Comparison of ENCODE assay signal across 16 mouse cellular contexts in genomic region chr16:73821387-73822338, GRCm38 (mm10).
DNase-seq lines count a peak whose midpoint lies in the region; ATAC-seq lines count a peak whose summit lies in the region.
"Had no signal": no experiment of that assay in that cellular context is flagged by ENCODE, and none has a peak within 500 bp of the region (broad histone marks: within the 10 kb centered on the region; RNA-seq: fewer than 3 reads in every experiment).

No protein-coding gene starts in this region.

- peak overlapping the region; percentile 32; the same call in 1 of the 2 replicates for H3K27ac ChIP-seq in heart, embryonic 13.5 days (replicated peaks)
- H3K27ac ChIP-seq in intestine, embryonic 16.5 days (ENCODE audit: low read length): no peak overlapping the region
- H3K27ac ChIP-seq in midbrain, embryonic 14.5 days (replicated peaks; ENCODE audit: low read depth, low read length): no peak overlapping the region
- H3K27ac ChIP-seq: embryonic facial prominence, embryonic 13.5 days; forebrain, embryonic 13.5 days; macrophage; neural tube, embryonic 13.5 days had no signal

- 22% methylated on average over 10 of the region's 10 CpGs for WGBS in heart, embryonic 13.5 days
- 46% methylated on average over 10 of the region's 10 CpGs for WGBS in intestine, embryonic 16.5 days
- WGBS in midbrain, embryonic 14.5 days: 81% methylated on average over 10 of the region's 10 CpGs

- no peaks in the 10 kb centered on the region for H3K9me3 ChIP-seq in heart, embryonic 13.5 days
- H3K9me3 ChIP-seq in intestine, embryonic 16.5 days (ENCODE audit: control insufficient read depth, low read length): no peaks in the 10 kb centered on the region
- no peaks in the 10 kb centered on the region for H3K9me3 ChIP-seq in midbrain, embryonic 14.5 days (ENCODE audit: control insufficient read depth, low read length)
- H3K9me3 ChIP-seq: embryonic facial prominence, embryonic 13.5 days; forebrain, embryonic 13.5 days; neural tube, embryonic 13.5 days had no signal

- no peaks in the 10 kb centered on the region for H3K36me3 ChIP-seq in heart, embryonic 13.5 days
- H3K36me3 ChIP-seq in intestine, embryonic 16.5 days (ENCODE audit: control insufficient read depth, insufficient read depth, low read length): no peaks in the 10 kb centered on the region
- no peaks in the 10 kb centered on the region for H3K36me3 ChIP-seq in midbrain, embryonic 14.5 days (ENCODE audit: control insufficient read depth, insufficient read depth, low read length)
- H3K36me3 ChIP-seq: embryonic facial prominence, embryonic 13.5 days; neural tube, embryonic 13.5 days had no signal

- H3K4me3 ChIP-seq in heart, embryonic 13.5 days: no peak overlapping the region
- no peak overlapping the region for H3K4me3 ChIP-seq in intestine, embryonic 16.5 days (ENCODE audit: low read length)
- no peak overlapping the region for H3K4me3 ChIP-seq in midbrain, embryonic 14.5 days (replicated peaks; ENCODE audit: low read depth, low read length)
- H3K4me3 ChIP-seq: embryonic facial prominence, embryonic 13.5 days; forebrain, embryonic 13.5 days; neural tube, embryonic 13.5 days had no signal

- DNase-seq in heart, adult 18-20 months: no peak
- peak; percentile 61 for DNase-seq in c-Kit-negative CD71-positive TER-119-positive erythroid progenitor cells, embryonic 14.5 days (ENCODE audit: low read depth, low spot score)
- DNase-seq in lung, postnatal 14 days: no peak
- no peak for DNase-seq in urinary bladder, adult 18-20 months (ENCODE audit: low spot score in 2 of 2)
- DNase-seq in midbrain, embryonic 14.5 days: no peak
- DNase-seq: cerebellum, adult 9-11 months; heart, postnatal 36 days; kidney, adult 11 months; thymus, adult 18-20 months had no signal

- peaks cover 14% of the 10 kb centered on the region for H3K4me1 ChIP-seq in heart, embryonic 13.5 days
- H3K4me1 ChIP-seq in intestine, embryonic 16.5 days (ENCODE audit: control insufficient read depth, insufficient read depth, low read length): no peaks in the 10 kb centered on the region
- H3K4me1 ChIP-seq in midbrain, embryonic 14.5 days (ENCODE audit: control insufficient read depth, insufficient read depth, low read length): no peaks in the 10 kb centered on the region
- H3K4me1 ChIP-seq: embryonic facial prominence, embryonic 13.5 days; forebrain, embryonic 13.5 days; neural tube, embryonic 13.5 days had no signal

- peak overlapping the region; percentile 30 for H3K4me2 ChIP-seq in heart, embryonic 13.5 days
- no peak overlapping the region for H3K4me2 ChIP-seq in intestine, embryonic 16.5 days (ENCODE audit: low read depth, low read length)
- H3K4me2 ChIP-seq in midbrain, embryonic 14.5 days (ENCODE audit: low read length): no peak overlapping the region
- H3K4me2 ChIP-seq: embryonic facial prominence, embryonic 13.5 days; forebrain, embryonic 13.5 days; neural tube, embryonic 13.5 days had no signal

- no peak overlapping the region for H3K9ac ChIP-seq in heart, embryonic 13.5 days
- H3K9ac ChIP-seq in intestine, embryonic 16.5 days (ENCODE audit: low read depth, low read length): no peak overlapping the region
- H3K9ac ChIP-seq in midbrain, embryonic 14.5 days (replicated peaks; ENCODE audit: low read length): no peak overlapping the region
- H3K9ac ChIP-seq: embryonic facial prominence, embryonic 13.5 days; forebrain, embryonic 13.5 days; neural tube, embryonic 13.5 days had no signal

- H3K27me3 ChIP-seq in heart, embryonic 13.5 days (replicated peaks): no peaks in the 10 kb centered on the region
- H3K27me3 ChIP-seq in intestine, embryonic 16.5 days (replicated peaks; ENCODE audit: control insufficient read depth, insufficient read depth, low read length): no peaks in the 10 kb centered on the region
- no peaks in the 10 kb centered on the region for H3K27me3 ChIP-seq in midbrain, embryonic 14.5 days (ENCODE audit: control insufficient read depth, insufficient read depth, low read length)
- H3K27me3 ChIP-seq: embryonic facial prominence, embryonic 13.5 days; forebrain, embryonic 13.5 days; neural tube, embryonic 13.5 days had no signal

- no peak for ATAC-seq in heart, embryonic 13.5 days (ENCODE audit: extremely low read depth, insufficient number of reproducible peaks, low FRiP score, low TSS enrichment)
- ATAC-seq in intestine, embryonic 16.5 days: peak; percentile 90
- ATAC-seq in megakaryocyte, adult 5-6 weeks (ENCODE audit: poor library complexity, severe bottlenecking): peak; percentile 62
- no peak for ATAC-seq in midbrain, embryonic 14.5 days (ENCODE audit: low FRiP score, low TSS enrichment)
- ATAC-seq: forebrain, embryonic 13.5 days had no signal

Comparison
In these comparisons a context has a peak if more than half of its experiments do, and no peak if none do; other contexts are left out.
1. ATAC-seq: peak in intestine, embryonic 16.5 days (single experiment) and megakaryocyte, adult 5-6 weeks (single experiment); none in heart, embryonic 13.5 days (single experiment) and midbrain, embryonic 14.5 days (single experiment).